Mouse (Mus musculus): ENCODE data around the gene Ttc36.

DNA sequence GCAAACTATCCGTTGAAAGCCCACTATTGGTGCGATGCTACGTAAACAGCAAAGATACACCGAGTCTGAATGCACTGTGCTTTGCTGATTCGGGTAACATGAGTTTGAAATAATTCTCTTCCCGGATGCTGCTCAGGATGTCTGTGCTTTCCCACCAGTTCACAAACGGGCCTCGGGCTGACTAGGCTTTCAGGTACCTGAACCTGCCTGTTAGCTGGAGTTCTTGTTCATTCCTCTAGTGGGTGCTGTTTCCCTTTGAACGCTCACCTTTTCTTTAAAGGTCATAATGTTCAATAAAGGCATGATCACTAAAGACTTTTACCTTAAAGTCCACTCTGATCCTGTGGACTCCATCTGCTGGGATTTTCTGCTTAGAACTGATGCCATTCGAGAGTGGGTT lies 38.4 kb upstream of the Ttc36 start:
- TF ChIP-seq CTCF (IDR thresholded peaks at IDR 0.05; ENCODE audit: low read depth) (peak; percentile 65), EP300 (IDR thresholded peaks at IDR 0.05; ENCODE audit: low read depth) (no peak)
